Mouse (Mus musculus) bone marrow, adult 2 months (tissue): Measurements from ENCODE around the gene Zfp456. TPM values are rescaled to one million over a fixed set of nuclear protein-coding genes. Genes with fewer than 3 reads are reported as not detected.
"Not testable (repeated sequence)": the region's sequence is repeated elsewhere in the genome, so short reads cannot be mapped to it uniquely, and the experiment has no call there.

Experiments used
- H3K27ac ChIP-seq: fragments of 200-500 bp; 2 replicates; pipeline ENCODE4 v1.5.1; 2012; ENCODE audit warnings: low read depth, mild to moderate bottlenecking, control low read depth, inconsistent platforms, low read length; ENCODE audit not compliant: control insufficient read depth, poor library complexity, insufficient read depth
- H3K4me1 ChIP-seq: fragments of 200-500 bp; 2 replicates; pipeline ENCODE4 v1.6.1; 2011; ENCODE audit warnings: low read length; ENCODE audit not compliant: control insufficient read depth, insufficient read depth
- H3K4me3 ChIP-seq: fragments of 200-500 bp; replicated peaks from 2 replicates; pipeline ENCODE3; 2011; ENCODE audit warnings: mild to moderate bottlenecking, low read depth, low read length, control low read depth; ENCODE audit not compliant: control insufficient read depth
- CTCF ChIP-seq: fragments of 200-500 bp; IDR thresholded peaks from 2 replicates; pipeline ENCODE4 v1.5.1; 2011; ENCODE audit warnings: low read length, control low read depth; ENCODE audit not compliant: control insufficient read depth, insufficient read depth
- POLR2A ChIP-seq: fragments of 200-500 bp; IDR thresholded peaks from 2 replicates; pipeline ENCODE4 v1.6.1; 2011; ENCODE audit warnings: low read depth, mild to moderate bottlenecking, control low read depth, low read length, borderline replicate concordance; ENCODE audit not compliant: control insufficient read depth
- WGBS: fragments of 180-500 bp; shearing (Covaris S2); methylation state at CpG from one replicate; pipeline ENCODE4 v1.1.7; 2018; 5-methylcytosine and 5-hydroxymethylcytosine counted together
- polyA plus RNA-seq: library from polyadenylated mRNA; stranded (reverse); fragments of >200 nt; gene quantifications from 2 replicates; pipeline ENCODE4 v1.2.4, GENCODE M21; 2011; ENCODE audit warnings: low replicate concordance; ENCODE audit not compliant: missing spikeins, insufficient read depth, insufficient read length

Gene Zfp456
- 1.9 and 2.4 TPM in 2 replicates for polyA plus RNA-seq

DNA sequence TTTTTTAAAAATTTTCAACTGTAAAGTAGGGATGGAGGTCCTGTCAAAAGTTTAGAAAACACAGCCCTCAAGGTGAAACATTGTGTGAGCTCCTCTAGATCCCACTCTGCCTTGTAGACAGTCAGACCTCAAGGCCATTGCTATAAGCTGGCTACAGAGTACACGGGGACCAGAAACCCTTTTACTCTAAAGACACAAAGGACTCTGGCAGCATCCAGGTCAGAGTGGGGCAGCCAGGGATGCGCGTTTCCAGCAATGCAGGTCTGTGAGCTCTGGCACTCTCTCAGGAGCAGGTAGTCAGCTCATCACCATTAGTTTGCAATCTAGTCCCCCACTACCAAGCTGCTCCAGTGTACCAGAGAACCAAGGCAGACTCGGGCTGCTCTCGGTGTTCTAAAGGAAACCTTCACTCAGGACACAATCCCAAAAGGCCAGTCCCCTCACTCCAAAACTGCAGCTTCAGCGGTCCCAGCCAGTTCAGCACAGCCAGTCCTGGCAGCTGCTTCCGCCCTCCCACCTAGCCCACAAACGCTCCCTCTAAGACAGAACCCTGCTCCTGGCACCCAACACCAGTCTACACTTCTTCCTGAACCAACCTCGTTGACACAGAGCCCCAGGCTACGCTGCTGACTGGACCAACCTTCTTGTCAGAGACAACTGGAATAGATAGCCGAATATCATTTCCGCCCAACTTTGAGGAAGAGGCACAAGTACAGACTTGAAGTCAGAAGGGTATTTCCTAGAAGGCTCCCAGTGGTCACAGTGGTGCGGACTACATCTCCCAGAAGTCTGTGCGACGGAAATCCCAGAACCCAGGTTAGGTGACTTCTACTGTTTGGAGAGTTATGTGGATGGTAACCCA lies at the start of gene Zfp456, which contains the start of gene Gm28041:
Zfp456 (minus strand) TSS at position 761 of the 862 bp plus-strand sequence.
Gm28041 (minus strand) TSS at position 684 of the 862 bp plus-strand sequence.
- H3K4me3 ChIP-seq: peak within 1 kb of the TSS; percentile 81
- peak within 1 kb of the TSS; percentile 46; the same call in 1 of the 2 replicates for H3K27ac ChIP-seq
- 7% methylated on average over 14 of the region's 15 CpGs for WGBS
- not testable (repeated sequence) for H3K4me1 ChIP-seq

DNA sequence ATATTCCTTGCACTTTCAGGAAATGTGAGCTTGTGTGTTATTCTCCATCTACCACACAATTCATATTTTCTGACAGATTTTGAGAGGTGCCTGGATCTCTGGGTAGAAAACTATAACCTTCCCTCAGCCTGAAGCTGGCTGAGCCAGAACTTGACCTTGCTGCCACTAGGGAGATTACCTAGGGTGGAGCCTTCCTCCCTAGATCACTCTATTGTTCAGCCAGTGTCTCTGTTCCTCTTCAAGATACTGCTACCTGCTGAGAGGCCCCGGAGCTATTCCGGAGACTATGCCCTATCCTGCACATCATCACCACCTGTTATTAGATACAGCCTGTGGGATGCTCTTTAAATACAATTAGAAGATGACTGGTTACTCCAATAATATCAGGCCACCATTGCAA lies 46.9 kb upstream of the Zfp456 start:
- not testable (repeated sequence) for H3K4me3 ChIP-seq, H3K4me1 ChIP-seq, H3K27ac ChIP-seq
- 77% methylated on average over 2 of the region's 2 CpGs for WGBS

GRCm38 (mm10) chr13:67421207-67421857 lies 45.7 kb upstream of the Zfp456 start, which contains the start of gene Zfp459:
Gene Zfp459 (minus strand): TSS chr13:67421418.
- Histone ChIP-seq H3K4me3 (peak within 1 kb of the TSS; percentile 95), H3K27ac (no peak within 1 kb of the TSS), H3K4me1 (peaks cover 1% of the 10 kb centered on the region; the same call in 1 of the 2 replicates)
- WGBS: 1% methylated on average over 22 of the region's 22 CpGs
- TF ChIP-seq CTCF: no peak

DNA sequence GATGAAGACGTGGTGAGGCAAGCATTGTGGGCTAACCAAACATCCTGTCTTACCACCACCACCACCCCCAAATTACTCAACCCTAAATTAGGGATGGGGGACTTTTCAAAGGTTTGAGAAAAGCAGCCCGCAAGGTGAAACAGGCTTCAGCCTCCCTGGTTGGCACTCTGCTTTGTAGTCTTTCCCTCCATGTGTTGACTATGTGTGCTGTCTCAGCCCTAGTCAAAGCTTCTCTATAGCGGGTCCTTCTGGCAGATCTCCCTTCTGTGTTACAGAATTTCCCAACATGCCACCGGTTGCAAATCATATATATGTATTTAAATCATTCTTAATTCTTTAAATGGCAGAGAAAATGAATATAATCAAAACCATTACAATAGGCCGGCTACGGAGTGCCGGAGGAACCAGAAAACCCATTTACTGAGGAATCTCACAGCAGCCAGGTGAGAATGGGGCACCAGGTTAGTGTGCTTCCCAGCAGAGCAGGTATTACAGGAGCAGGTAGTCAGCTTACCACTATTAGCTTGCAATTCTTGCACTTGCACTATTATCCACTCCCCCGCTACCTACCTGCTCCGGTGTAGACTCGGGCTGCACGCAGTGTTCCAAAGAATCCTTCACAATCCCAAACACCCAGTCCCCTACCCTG lies 45.1 kb upstream of the Zfp456 start:
- TF ChIP-seq POLR2A: no peak
- no peak for TF ChIP-seq CTCF
- WGBS: 33% methylated on average over 11 of the region's 11 CpGs

DNA sequence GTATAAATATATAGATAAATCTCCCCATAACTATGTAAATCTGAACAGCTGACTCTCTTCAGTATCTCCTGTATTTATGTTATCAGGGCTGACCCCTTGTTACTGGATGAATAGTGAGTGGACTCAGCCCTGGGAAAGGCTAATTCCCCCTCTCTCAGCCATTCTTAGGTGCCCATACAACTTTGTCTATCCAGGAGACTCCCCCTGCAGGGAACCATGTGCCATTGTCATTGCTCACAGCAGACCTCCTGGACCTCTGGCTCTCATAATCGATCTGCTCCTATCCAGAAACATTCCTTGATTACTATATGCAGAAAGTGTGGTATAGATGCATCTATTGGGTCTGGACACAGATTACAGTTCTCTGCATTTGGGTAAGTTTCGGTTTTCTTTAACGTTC lies 41.2 kb upstream of the Zfp456 start:
- 83% methylated on average over 3 of the region's 3 CpGs for WGBS
- Histone ChIP-seq H3K27ac (no peak overlapping the region), H3K4me1 (peaks cover 1% of the 10 kb centered on the region; the same call in 1 of the 2 replicates), H3K4me3 (no peak overlapping the region)
- TF ChIP-seq POLR2A (no peak), CTCF (no peak)

More for the DNA sequence above, 45.1 kb upstream of the Zfp456 start:
- peak overlapping the region; percentile 95 for H3K4me3 ChIP-seq
- peaks cover 1% of the 10 kb centered on the region; the same call in 1 of the 2 replicates for H3K4me1 ChIP-seq
- H3K27ac ChIP-seq: no peak overlapping the region

GRCm38 (mm10) chr13:67415759-67416158 lies 40.1 kb upstream of the Zfp456 start:
- TF ChIP-seq CTCF: no peak
- no peak for TF ChIP-seq POLR2A
- peaks cover 1% of the 10 kb centered on the region; the same call in 1 of the 2 replicates for H3K4me1 ChIP-seq
- 85% methylated on average over 6 of the region's 6 CpGs for WGBS
- H3K4me3 ChIP-seq: no peak overlapping the region
- H3K27ac ChIP-seq: no peak overlapping the region

- H3K4me1 ChIP-seq, H3K4me3 ChIP-seq, H3K27ac ChIP-seq: not testable (repeated sequence)
- WGBS: 54% methylated on average over 3 of the region's 3 CpGs
Observed at GRCm38 (mm10) chr13:67413634-67414033, 38.0 kb upstream of the Zfp456 start.

DNA sequence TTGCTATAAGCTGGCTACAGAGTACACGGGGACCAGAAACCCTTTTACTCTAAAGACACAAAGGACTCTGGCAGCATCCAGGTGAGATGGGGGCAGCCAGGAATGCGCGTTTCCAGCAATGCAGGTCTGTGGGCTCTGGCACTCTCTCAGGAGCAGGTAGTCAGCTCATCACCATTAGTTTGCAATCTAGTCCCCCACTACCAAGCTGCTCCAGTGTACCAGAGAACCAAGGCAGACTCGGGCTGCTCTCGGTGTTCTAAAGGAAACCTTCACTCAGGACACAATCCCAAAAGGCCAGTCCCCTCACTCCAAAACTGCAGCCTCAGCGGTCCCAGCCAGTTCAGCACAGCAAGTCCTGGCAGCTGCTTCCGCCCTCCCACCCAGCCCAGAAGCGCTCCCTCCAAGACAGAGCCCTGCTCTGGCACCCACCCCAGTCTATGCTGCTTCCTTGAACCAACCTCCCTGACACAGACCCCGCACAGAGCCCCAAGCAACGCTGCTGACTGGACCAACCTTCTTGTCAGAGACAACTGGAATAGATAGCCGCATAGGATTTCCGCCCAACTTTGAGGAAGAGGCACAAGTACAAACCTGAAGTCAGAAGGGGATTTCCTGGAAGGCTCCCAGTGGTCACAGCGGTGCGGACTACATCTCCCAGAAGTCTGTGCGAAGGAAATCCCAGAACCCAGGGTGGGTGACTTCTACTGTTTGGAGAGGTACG lies 23.7 kb upstream of the Zfp456 start, which contains the start of gene Zfp429:
Zfp429 (minus strand) TSS at position 637 of the 721 bp plus-strand sequence.
- Histone ChIP-seq H3K27ac (peak within 1 kb of the TSS; percentile 69), H3K4me3 (peak within 1 kb of the TSS; percentile 82)
- H3K4me1 ChIP-seq: not testable (repeated sequence)
- WGBS: 4% methylated on average over 16 of the region's 16 CpGs

DNA sequence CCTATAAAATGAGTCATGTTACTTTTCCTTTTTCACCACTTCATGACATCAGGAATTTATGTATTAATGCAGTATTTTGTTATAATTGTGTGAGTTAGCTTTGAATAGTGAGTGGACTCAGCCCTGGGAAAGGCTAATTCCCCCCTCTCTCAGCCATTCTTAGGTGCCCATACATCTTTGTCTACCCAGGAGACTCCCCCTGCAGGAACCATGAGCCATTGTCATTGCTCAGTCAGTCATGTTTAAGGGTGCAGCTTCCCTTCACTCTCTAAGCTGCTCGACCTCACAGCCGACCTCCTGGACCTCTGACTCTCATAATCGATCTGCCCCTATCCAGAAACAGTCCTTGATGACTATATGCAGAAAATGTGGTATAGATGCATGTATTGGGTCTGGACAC lies 645 bp upstream of the Zfp456 start:
- not testable (repeated sequence) for H3K4me1 ChIP-seq, H3K27ac ChIP-seq, H3K4me3 ChIP-seq
- WGBS: 48% methylated on average over 3 of the region's 3 CpGs
